Mouse (Mus musculus) kidney, adult 2 months (tissue): ENCODE measurements around the gene Nfkbia. TPM values are rescaled to one million over a fixed set of nuclear protein-coding genes. Genes with fewer than 3 reads are reported as not detected.
A peak's percentile ranks its signal among the peaks of the same experiment; 100 is the strongest.

ENCODE experiments used
- DNase-seq: peaks from one replicate; pipeline ENCODE4 v3.0.0; 2021
- H3K27ac ChIP-seq: fragments of 200-500 bp; 2 replicates; pipeline ENCODE4 v1.5.1; 2012; ENCODE audit warnings: low read depth, low read length, control low read depth, inconsistent platforms; ENCODE audit not compliant: insufficient read depth
- H3K27me3 ChIP-seq: fragments of 200-500 bp; replicated peaks from 2 replicates; pipeline ENCODE4 v1.6.1; 2012; ENCODE audit warnings: mild to moderate bottlenecking, moderate library complexity, low read length, inconsistent platforms; ENCODE audit not compliant: control insufficient read depth, insufficient read depth
- H3K36me3 ChIP-seq: fragments of 200-500 bp; 2 replicates; pipeline ENCODE4 v1.6.1; 2012; ENCODE audit warnings: mild to moderate bottlenecking, moderate library complexity, low read length, inconsistent platforms; ENCODE audit not compliant: control insufficient read depth, insufficient read depth
- H3K4me1 ChIP-seq: fragments of 200-500 bp; 2 replicates; pipeline ENCODE4 v1.6.1; 2011; ENCODE audit warnings: low read length; ENCODE audit not compliant: control insufficient read depth, insufficient read depth
- H3K4me3 ChIP-seq: fragments of 200-500 bp; 2 replicates; pipeline ENCODE4 v1.5.1; 2011; ENCODE audit warnings: mild to moderate bottlenecking, low read depth, low read length, control low read depth; ENCODE audit not compliant: insufficient read depth
- CTCF ChIP-seq: fragments of 200-500 bp; conservative IDR thresholded peaks from 2 replicates; pipeline ENCODE4 v1.5.1; 2011; ENCODE audit warnings: low read depth, mild to moderate bottlenecking, control low read depth, low read length, moderate library complexity, mixed read lengths; ENCODE audit not compliant: insufficient read depth, insufficient read length
- POLR2A ChIP-seq: fragments of 200-500 bp; IDR thresholded peaks from one replicate; pipeline ENCODE4 v1.6.1; 2011; ENCODE audit warnings: low read depth, low read length, control low read depth
- WGBS: fragments of 180-500 bp; shearing (Covaris S2); methylation state at CpG from one replicate; pipeline ENCODE4 v1.1.7; 2018; 5-methylcytosine and 5-hydroxymethylcytosine counted together
- polyA plus RNA-seq: library from polyadenylated mRNA; depleted of rRNA; stranded (reverse); fragments of >200 nt; gene quantifications from 2 replicates; pipeline ENCODE4 v1.2.3, GENCODE M21; 2012; rRNA removed

Gene Nfkbia
- polyA plus RNA-seq: 90.0 and 93.3 TPM in 2 replicates

- peaks cover 22% of the 10 kb centered on the region for H3K4me1 ChIP-seq
- WGBS: 1% methylated on average over 55 of the region's 58 CpGs
- DNase-seq: peak; percentile 97
- peak within 1 kb of the TSS; percentile 96 for H3K4me3 ChIP-seq
- H3K36me3 ChIP-seq: peaks cover 17% of the 10 kb centered on the region
- H3K27me3 ChIP-seq: no peaks in the 10 kb centered on the region
- TF ChIP-seq POLR2A: peak; percentile 93
- TF ChIP-seq CTCF: no peak
- peak within 1 kb of the TSS; percentile 99 for H3K27ac ChIP-seq
Observed at GRCm38 (mm10) chr12:55492184-55492898, at the start of gene Nfkbia. Gene Nfkbia, minus strand, starts transcription at chr12:55492647.

DNA sequence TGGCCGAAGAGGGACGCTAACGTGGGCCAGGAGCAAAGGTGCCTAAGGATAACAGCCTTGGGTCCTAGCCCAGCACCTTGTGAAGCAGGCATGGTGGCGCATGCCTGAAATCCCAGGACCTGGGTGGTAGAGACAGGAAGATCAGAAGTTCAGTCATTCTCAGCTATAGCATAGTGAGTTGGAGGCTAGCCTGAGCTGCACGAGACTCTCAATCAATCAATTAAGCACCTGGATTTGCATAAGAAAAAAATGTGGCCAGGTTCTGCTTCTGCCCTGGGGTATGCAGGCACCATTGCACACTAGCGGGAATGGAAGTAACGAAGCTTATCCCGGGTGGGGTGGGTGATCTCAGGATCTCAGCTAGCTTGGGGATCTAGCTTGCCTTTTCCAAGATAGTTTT lies 46.7 kb upstream of the Nfkbia start:
- H3K4me3 ChIP-seq: no peak overlapping the region
- no peaks in the 10 kb centered on the region for H3K4me1 ChIP-seq
- H3K27me3 ChIP-seq: no peaks in the 10 kb centered on the region
- DNase-seq: no peak
- H3K27ac ChIP-seq: no peak overlapping the region
- no peaks in the 10 kb centered on the region for H3K36me3 ChIP-seq
- TF ChIP-seq CTCF: no peak
- TF ChIP-seq POLR2A: no peak
- WGBS: 38% methylated on average over 8 of the region's 8 CpGs

- Histone ChIP-seq H3K36me3 (no peaks in the 10 kb centered on the region), H3K27me3 (no peaks in the 10 kb centered on the region), H3K4me1 (no peaks in the 10 kb centered on the region), H3K4me3 (no peak overlapping the region), H3K27ac (no peak overlapping the region)
- TF ChIP-seq POLR2A: no peak
- no peak for TF ChIP-seq CTCF
- DNase-seq: no peak
- 90% methylated on average over 1 of the region's 1 CpGs for WGBS
Observed at GRCm38 (mm10) chr12:55538328-55538971, 46.0 kb upstream of the Nfkbia start.

DNA sequence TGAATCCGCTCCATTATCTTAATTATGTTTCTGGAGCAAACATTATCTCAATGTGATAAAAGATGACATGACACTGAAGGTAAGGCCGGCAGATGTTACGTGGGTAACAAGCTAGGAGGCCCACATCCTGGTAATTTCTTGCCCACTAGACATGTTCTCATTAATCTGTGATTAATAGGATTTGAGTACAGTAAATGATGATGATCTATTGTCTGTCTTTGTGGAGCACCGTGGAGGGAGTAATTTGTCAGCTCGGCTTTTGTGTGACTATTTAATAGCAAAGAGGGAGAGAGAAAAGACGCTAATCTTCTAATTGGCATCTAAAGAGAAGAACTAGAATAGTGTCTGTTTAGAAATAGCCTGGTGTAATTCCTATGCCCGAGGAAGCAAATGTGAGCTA lies 45.3 kb upstream of the Nfkbia start:
- Histone ChIP-seq H3K27me3 (no peaks in the 10 kb centered on the region), H3K36me3 (no peaks in the 10 kb centered on the region), H3K27ac (no peak overlapping the region), H3K4me3 (no peak overlapping the region), H3K4me1 (no peaks in the 10 kb centered on the region)
- WGBS: 53% methylated on average over 7 of the region's 7 CpGs
- TF ChIP-seq POLR2A (no peak), CTCF (no peak)
- DNase-seq: no peak

DNA sequence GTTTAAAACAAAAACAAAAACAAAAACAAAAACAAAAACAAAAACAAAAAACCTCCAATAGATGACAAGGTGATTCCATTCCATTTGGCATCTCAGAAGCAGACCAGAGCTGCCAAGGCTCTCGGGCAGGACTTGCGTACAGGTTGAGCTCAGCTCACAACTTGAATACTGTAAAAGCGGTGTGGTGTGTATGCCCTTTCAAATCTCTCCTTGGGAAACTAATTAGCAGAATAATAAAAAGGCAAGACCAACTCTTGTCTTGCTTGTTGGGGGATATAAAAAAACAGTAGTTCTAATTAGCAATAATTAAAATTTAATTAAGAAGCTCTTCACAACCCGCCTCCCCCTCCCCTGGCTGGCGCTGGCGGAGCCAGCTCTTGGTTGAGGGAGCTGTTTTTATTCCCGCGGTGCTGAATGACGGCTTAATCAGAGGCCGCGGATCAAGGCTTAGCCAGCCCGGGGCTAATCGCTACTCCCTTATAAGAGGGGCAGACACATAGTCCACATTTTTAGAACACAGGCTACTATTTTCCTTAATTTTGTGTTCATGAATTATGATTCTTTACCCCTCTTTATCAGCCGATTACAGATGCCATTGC lies 44.2 kb upstream of the Nfkbia start:
- TF ChIP-seq CTCF (no peak), POLR2A (no peak)
- no peaks in the 10 kb centered on the region for H3K36me3 ChIP-seq
- WGBS: 4% methylated on average over 14 of the region's 14 CpGs
- DNase-seq: no peak
- no peaks in the 10 kb centered on the region for H3K27me3 ChIP-seq
- H3K27ac ChIP-seq: no peak overlapping the region
- H3K4me3 ChIP-seq: no peak overlapping the region
- H3K4me1 ChIP-seq: no peaks in the 10 kb centered on the region

- 64% methylated on average over 15 of the region's 15 CpGs for WGBS
- no peak for DNase-seq
- TF ChIP-seq CTCF (no peak), POLR2A (no peak)
- H3K27ac ChIP-seq: no peak overlapping the region
- no peaks in the 10 kb centered on the region for H3K4me1 ChIP-seq
- no peak overlapping the region for H3K4me3 ChIP-seq
- H3K36me3 ChIP-seq: no peaks in the 10 kb centered on the region
- no peaks in the 10 kb centered on the region for H3K27me3 ChIP-seq
Observed at GRCm38 (mm10) chr12:55526983-55527752, 34.7 kb upstream of the Nfkbia start.
